Mouse (Mus musculus): Measurements from ENCODE around the gene Glra1. TPM values are rescaled to one million over a fixed set of nuclear protein-coding genes. Genes with fewer than 3 reads are reported as not detected.
"Not testable (repeated sequence)": the region's sequence is repeated elsewhere in the genome, so short reads cannot be mapped to it uniquely, and the experiment has no call there.

Gene Glra1
- polyA plus RNA-seq (2016; fragmentation: Nextera tagmentation; extraction: Ambion mirVana): 5.5 and 6.0 TPM in 2 replicates

GRCm38 (mm10) chr11:55607808-55608523 is at the start of gene Glra1:
Glra1 (minus strand) TSS chr11:55608198.
- WGBS: under 1% methylated on average over 36 of the region's 36 CpGs
- Histone ChIP-seq H3K4me1 (peaks cover 17% of the 10 kb centered on the region), H3K27ac (peak within 1 kb of the TSS; percentile 77), H3K9ac (peak within 1 kb of the TSS; percentile 84), H3K9me3 (no peaks in the 10 kb centered on the region), H3K4me3 (peak within 1 kb of the TSS; percentile 68), H3K27me3 (replicated peaks) (no peaks in the 10 kb centered on the region), H3K36me3 (no peaks in the 10 kb centered on the region), H3K4me2 (replicated peaks) (peak within 1 kb of the TSS; percentile 65)
- peak; percentile 70 for ATAC-seq (ENCODE audit: low FRiP score, low read depth)

- no peak for ATAC-seq (ENCODE audit: low FRiP score, low read depth)
- WGBS: 37% methylated on average over 4 of the region's 4 CpGs
- H3K9ac ChIP-seq: no peak overlapping the region
- H3K27ac ChIP-seq: no peak overlapping the region
- 0 out of 2 replicates have a peak overlapping the region, but pooled peaks have one; percentile 18 for H3K4me2 ChIP-seq (replicated peaks)
- no peaks in the 10 kb centered on the region for H3K9me3 ChIP-seq
- H3K36me3 ChIP-seq: no peaks in the 10 kb centered on the region
- no peak overlapping the region for H3K4me3 ChIP-seq
- H3K4me1 ChIP-seq: peaks cover 7% of the 10 kb centered on the region
- H3K27me3 ChIP-seq (replicated peaks): no peaks in the 10 kb centered on the region
Measured at GRCm38 (mm10) chr11:55636961-55637360, 29.0 kb upstream of the Glra1 start.

- no peaks in the 10 kb centered on the region for H3K27me3 ChIP-seq (replicated peaks)
- H3K27ac ChIP-seq: no peak overlapping the region
- H3K9me3 ChIP-seq: no peaks in the 10 kb centered on the region
- no peaks in the 10 kb centered on the region for H3K36me3 ChIP-seq
- ATAC-seq (ENCODE audit: low FRiP score, low read depth): peak; percentile 63
- no peak overlapping the region for H3K4me2 ChIP-seq (replicated peaks)
- no peak overlapping the region for H3K9ac ChIP-seq
- no peak overlapping the region for H3K4me3 ChIP-seq
- peaks cover 7% of the 10 kb centered on the region for H3K4me1 ChIP-seq
Measured at GRCm38 (mm10) chr11:55633901-55634300, 25.9 kb upstream of the Glra1 start.

GRCm38 (mm10) chr11:55614631-55615030 is 6.6 kb upstream of the Glra1 start:
- ATAC-seq (ENCODE audit: low FRiP score, low read depth); H3K9me3 ChIP-seq; H3K4me1 ChIP-seq; H3K27ac ChIP-seq; H3K4me2 ChIP-seq (replicated peaks); H3K27me3 ChIP-seq (replicated peaks); H3K36me3 ChIP-seq; H3K9ac ChIP-seq; H3K4me3 ChIP-seq: not testable (repeated sequence)
- 76% methylated on average over 8 of the region's 8 CpGs for WGBS

- under 1% methylated on average over 12 of the region's 12 CpGs for WGBS
- H3K27me3 ChIP-seq (replicated peaks): no peaks in the 10 kb centered on the region
Measured at GRCm38 (mm10) chr11:55608524-55608920, 524 bp upstream of the Glra1 start.

GRCm38 (mm10) chr11:55607066-55607807 is 761 bp downstream of the Glra1 start:
- Histone ChIP-seq H3K27ac (peak overlapping the region; percentile 77), H3K4me1 (peaks cover 24% of the 10 kb centered on the region), H3K36me3 (no peaks in the 10 kb centered on the region), H3K9me3 (no peaks in the 10 kb centered on the region), H3K27me3 (replicated peaks) (no peaks in the 10 kb centered on the region), H3K9ac (peak overlapping the region; percentile 84), H3K4me2 (replicated peaks) (peak overlapping the region; percentile 65), H3K4me3 (peak overlapping the region; percentile 68)
- peak; percentile 62 for ATAC-seq (ENCODE audit: low FRiP score, low read depth)
- WGBS: 1% methylated on average over 26 of the region's 26 CpGs

More at GRCm38 (mm10) chr11:55608524-55608920, 524 bp upstream of the Glra1 start:
- H3K36me3 ChIP-seq: no peaks in the 10 kb centered on the region
- H3K27ac ChIP-seq: peak overlapping the region; percentile 77
- H3K4me2 ChIP-seq (replicated peaks): peak overlapping the region; percentile 65
- peaks cover 12% of the 10 kb centered on the region for H3K4me1 ChIP-seq
- peak; percentile 67 for ATAC-seq (ENCODE audit: low FRiP score, low read depth)
- H3K9me3 ChIP-seq: no peaks in the 10 kb centered on the region
- H3K9ac ChIP-seq: peak overlapping the region; percentile 84
- H3K4me3 ChIP-seq: peak overlapping the region; percentile 68

GRCm38 (mm10) chr11:55601447-55602065 is 6.4 kb downstream of the Glra1 start:
- Histone ChIP-seq H3K27me3 (replicated peaks) (no peaks in the 10 kb centered on the region), H3K4me3 (no peak overlapping the region)

GRCm38 (mm10) chr11:55595726-55596125 is 12.3 kb downstream of the Glra1 start:
- H3K27ac ChIP-seq: no peak overlapping the region
- H3K9ac ChIP-seq: no peak overlapping the region
- H3K4me1 ChIP-seq: peaks cover 15% of the 10 kb centered on the region
- no peak for ATAC-seq (ENCODE audit: low FRiP score, low read depth)
- H3K4me2 ChIP-seq (replicated peaks): no peak overlapping the region
- H3K4me3 ChIP-seq: no peak overlapping the region
- WGBS: 93% methylated on average over 1 of the region's 1 CpGs
- H3K27me3 ChIP-seq (replicated peaks): no peaks in the 10 kb centered on the region
- peaks cover 21% of the 10 kb centered on the region for H3K36me3 ChIP-seq
- no peaks in the 10 kb centered on the region for H3K9me3 ChIP-seq

More at GRCm38 (mm10) chr11:55601447-55602065, 6.4 kb downstream of the Glra1 start:
- H3K36me3 ChIP-seq: peaks cover 9% of the 10 kb centered on the region
- ATAC-seq (ENCODE audit: low FRiP score, low read depth): peak; percentile 92
- 2% methylated on average over 11 of the region's 11 CpGs for WGBS
- no peak overlapping the region for H3K9ac ChIP-seq
- peaks cover 42% of the 10 kb centered on the region for H3K4me1 ChIP-seq
- no peak overlapping the region for H3K27ac ChIP-seq
- peak overlapping the region; percentile 65 for H3K4me2 ChIP-seq (replicated peaks)
- no peaks in the 10 kb centered on the region for H3K9me3 ChIP-seq

GRCm38 (mm10) chr11:55594411-55594810 is 13.6 kb downstream of the Glra1 start:
- Histone ChIP-seq H3K27me3 (replicated peaks) (no peaks in the 10 kb centered on the region), H3K4me2 (replicated peaks) (no peak overlapping the region), H3K4me1 (peaks cover 7% of the 10 kb centered on the region; the same call in 1 of the 2 replicates), H3K9ac (no peak overlapping the region), H3K36me3 (peaks cover 27% of the 10 kb centered on the region), H3K27ac (no peak overlapping the region), H3K9me3 (no peaks in the 10 kb centered on the region), H3K4me3 (no peak overlapping the region)
- 90% methylated on average over 3 of the region's 3 CpGs for WGBS
- no peak for ATAC-seq (ENCODE audit: low FRiP score, low read depth)

- Histone ChIP-seq H3K4me1 (peaks cover 13% of the 10 kb centered on the region; the same call in 1 of the 2 replicates), H3K27me3 (replicated peaks) (no peaks in the 10 kb centered on the region), H3K9me3 (no peaks in the 10 kb centered on the region), H3K36me3 (peaks cover 14% of the 10 kb centered on the region), H3K9ac (no peak overlapping the region), H3K27ac (no peak overlapping the region), H3K4me3 (no peak overlapping the region), H3K4me2 (replicated peaks) (no peak overlapping the region)
- WGBS: 61% methylated on average over 2 of the region's 2 CpGs
- no peak for ATAC-seq (ENCODE audit: low FRiP score, low read depth)
Measured at GRCm38 (mm10) chr11:55591194-55591593, 16.8 kb downstream of the Glra1 start.

GRCm38 (mm10) chr11:55589376-55590167 is 18.4 kb downstream of the Glra1 start:
- Histone ChIP-seq H3K27ac (peak overlapping the region; percentile 26; the same call in 1 of the 2 replicates), H3K4me2 (replicated peaks) (no peak overlapping the region), H3K9ac (no peak overlapping the region), H3K36me3 (peaks cover 6% of the 10 kb centered on the region), H3K4me1 (peaks cover 13% of the 10 kb centered on the region; the same call in 1 of the 2 replicates), H3K27me3 (replicated peaks) (no peaks in the 10 kb centered on the region), H3K9me3 (no peaks in the 10 kb centered on the region), H3K4me3 (no peak overlapping the region)
- ATAC-seq (ENCODE audit: low FRiP score, low read depth): no peak
- 79% methylated on average over 9 of the region's 9 CpGs for WGBS

All from neural tube, embryonic 12.5 days (tissue).